Mouse (Mus musculus) cerebellum, adult 11 months (tissue): ENCODE measurements around the gene Gm20696.

Source experiments
- DNase-seq: peaks from one replicate; pipeline ENCODE4 v3.0.0; 2022

The Gm20696 gene

GRCm38 (mm10) chr6:99621167-99621566 lies 45.4 kb downstream of the Gm20696 start:
- DNase-seq, result no peak

GRCm38 (mm10) chr6:99620471-99620870 lies 46.1 kb downstream of the Gm20696 start:
- no peak for DNase-seq

GRCm38 (mm10) chr6:99619964-99620363 lies 46.6 kb downstream of the Gm20696 start:
- no peak for DNase-seq

- no peak for DNase-seq
Measured at GRCm38 (mm10) chr6:99619466-99619865, 47.1 kb downstream of the Gm20696 start.

GRCm38 (mm10) chr6:99617867-99618266 lies 48.7 kb downstream of the Gm20696 start:
- DNase-seq, result no peak

GRCm38 (mm10) chr6:99617415-99617814 lies 49.2 kb downstream of the Gm20696 start:
- no peak for DNase-seq

- DNase-seq, result no peak
Measured at GRCm38 (mm10) chr6:99615272-99615751, 51.3 kb downstream of the Gm20696 start.

- DNase-seq, result no peak
Measured at GRCm38 (mm10) chr6:99614566-99615271, 51.9 kb downstream of the Gm20696 start.

GRCm38 (mm10) chr6:99611866-99612265 lies 54.7 kb downstream of the Gm20696 start:
- no peak for DNase-seq

- no peak for DNase-seq
Measured at GRCm38 (mm10) chr6:99610454-99611427, 55.9 kb downstream of the Gm20696 start.

GRCm38 (mm10) chr6:99606079-99606478 lies 60.5 kb downstream of the Gm20696 start:
- no peak for DNase-seq

- no peak for DNase-seq
Measured at GRCm38 (mm10) chr6:99604758-99605157, 61.8 kb downstream of the Gm20696 start.

GRCm38 (mm10) chr6:99602434-99602833 lies 64.2 kb downstream of the Gm20696 start:
- no peak for DNase-seq

- no peak for DNase-seq
Measured at GRCm38 (mm10) chr6:99600886-99601285, 65.7 kb downstream of the Gm20696 start.

- DNase-seq, result peak; percentile 27
Measured at GRCm38 (mm10) chr6:99600168-99600793, 66.3 kb downstream of the Gm20696 start.

- DNase-seq, result no peak
Measured at GRCm38 (mm10) chr6:99599651-99600050, 66.9 kb downstream of the Gm20696 start.

- no peak for DNase-seq
Measured at GRCm38 (mm10) chr6:99599229-99599628, 67.4 kb downstream of the Gm20696 start.

- no peak for DNase-seq
Measured at GRCm38 (mm10) chr6:99577040-99577439, 89.6 kb downstream of the Gm20696 start.

GRCm38 (mm10) chr6:99575633-99576032 lies 91.0 kb downstream of the Gm20696 start:
- no peak for DNase-seq

- DNase-seq, result no peak
Measured at GRCm38 (mm10) chr6:99573343-99573742, 93.3 kb downstream of the Gm20696 start.

- no peak for DNase-seq
Measured at GRCm38 (mm10) chr6:99572071-99572470, 94.5 kb downstream of the Gm20696 start.

- no peak for DNase-seq
Measured at GRCm38 (mm10) chr6:99566921-99567320, 99.7 kb downstream of the Gm20696 start.

- DNase-seq, result no peak
Measured at GRCm38 (mm10) chr6:99564766-99565165, 101.8 kb downstream of the Gm20696 start.
